Mouse (Mus musculus) hindbrain, embryonic 11.5 days (tissue): ENCODE measurements around the gene Zfp980. TPM values are rescaled to one million over a fixed set of nuclear protein-coding genes. Genes with fewer than 3 reads are reported as not detected.
A peak's percentile ranks its signal among the peaks of the same experiment; 100 is the strongest.
"Not testable (repeated sequence)": the region's sequence is repeated elsewhere in the genome, so short reads cannot be mapped to it uniquely, and the experiment has no call there.

Source experiments
- ATAC-seq: fragments of 200-750 bp; cut with Nextera tagmentation; 2 replicates; pipeline ENCODE4 v1.8.0; 2017; ENCODE audit warnings: mild to moderate bottlenecking, moderate TSS enrichment, moderate library complexity; ENCODE audit not compliant: low FRiP score
- DNase-seq: peaks from one replicate; pipeline ENCODE4 v3.0.0-alpha.2; 2015; ENCODE audit warnings: low spot score
- H3K27ac ChIP-seq: fragments of 300-500 bp; sonication (generic); 2 replicates; pipeline ENCODE4 v1.5.1; 2014; ENCODE audit warnings: mild to moderate bottlenecking, low read depth, low read length
- H3K27me3 ChIP-seq: fragments of 300-500 bp; sonication (generic); 2 replicates; pipeline ENCODE4 v1.6.1; 2014; ENCODE audit warnings: mild to moderate bottlenecking, low read length, moderate library complexity, mixed read lengths; ENCODE audit not compliant: control insufficient read depth, insufficient read depth
- H3K36me3 ChIP-seq: fragments of 300-500 bp; sonication (generic); 2 replicates; pipeline ENCODE4 v1.6.1; 2014; ENCODE audit warnings: mild to moderate bottlenecking, low read length, moderate library complexity, mixed read lengths; ENCODE audit not compliant: control insufficient read depth, insufficient read depth
- H3K4me1 ChIP-seq: fragments of 300-500 bp; sonication (generic); replicated peaks from 2 replicates; pipeline ENCODE4 v1.6.1; 2014; ENCODE audit warnings: low read length, mixed read lengths; ENCODE audit not compliant: control insufficient read depth, insufficient read depth
- H3K4me2 ChIP-seq: fragments of 300-500 bp; sonication (generic); replicated peaks from 2 replicates; pipeline ENCODE4 v1.6.1; 2014; ENCODE audit warnings: mild to moderate bottlenecking, low read depth, low read length
- H3K4me3 ChIP-seq: fragments of 300-500 bp; sonication (generic); 2 replicates; pipeline ENCODE4 v1.5.1; 2014; ENCODE audit warnings: low read depth, low read length
- H3K9ac ChIP-seq: fragments of 300-500 bp; sonication (generic); 2 replicates; pipeline ENCODE4 v1.6.1; 2014; ENCODE audit warnings: low read depth, low read length
- H3K9me3 ChIP-seq: fragments of 300-500 bp; sonication (generic); 2 replicates; pipeline ENCODE4 v1.6.1; 2016; ENCODE audit warnings: low read length; ENCODE audit not compliant: control insufficient read depth
- WGBS: fragments of 180-500 bp; shearing (Covaris S2); extraction: QIAGEN DNeasy Blood & Tissue Kit; methylation state at CpG from one replicate; pipeline ENCODE4 v1.1.7; 2014; 5-methylcytosine and 5-hydroxymethylcytosine counted together
- polyA plus RNA-seq: library from polyadenylated mRNA; unstranded; fragments of >200 nt; fragmentation: Nextera tagmentation; extraction: Ambion mirVana; gene quantifications from 2 replicates; pipeline ENCODE4 v1.2.1, GENCODE M21; 2014

Zfp980 gene
- not detected in 2 replicates for polyA plus RNA-seq

DNA sequence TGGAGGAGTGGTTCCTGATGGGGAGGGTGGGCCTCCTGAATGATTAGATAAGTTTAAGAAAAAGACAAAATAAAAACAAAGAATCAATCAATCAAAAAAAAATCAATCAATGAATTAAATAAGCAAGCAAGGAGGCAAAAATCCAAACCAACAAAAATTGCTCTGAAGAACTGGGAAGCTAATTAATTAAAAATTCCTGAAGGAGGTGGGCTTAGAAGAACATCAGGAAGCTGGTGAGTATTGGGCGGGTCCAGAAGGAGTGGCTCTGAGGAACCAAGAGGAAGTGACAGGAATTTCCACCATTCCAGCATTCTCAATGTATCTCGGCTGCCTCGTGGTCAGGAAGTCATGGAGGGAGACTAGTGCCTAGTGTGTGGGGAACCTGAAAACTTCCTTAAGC is at the start of gene Zfp980:
Gene Zfp980 (plus strand): TSS at position 301 of the 400 bp plus-strand sequence.
- DNase-seq, result not testable (repeated sequence)

DNA sequence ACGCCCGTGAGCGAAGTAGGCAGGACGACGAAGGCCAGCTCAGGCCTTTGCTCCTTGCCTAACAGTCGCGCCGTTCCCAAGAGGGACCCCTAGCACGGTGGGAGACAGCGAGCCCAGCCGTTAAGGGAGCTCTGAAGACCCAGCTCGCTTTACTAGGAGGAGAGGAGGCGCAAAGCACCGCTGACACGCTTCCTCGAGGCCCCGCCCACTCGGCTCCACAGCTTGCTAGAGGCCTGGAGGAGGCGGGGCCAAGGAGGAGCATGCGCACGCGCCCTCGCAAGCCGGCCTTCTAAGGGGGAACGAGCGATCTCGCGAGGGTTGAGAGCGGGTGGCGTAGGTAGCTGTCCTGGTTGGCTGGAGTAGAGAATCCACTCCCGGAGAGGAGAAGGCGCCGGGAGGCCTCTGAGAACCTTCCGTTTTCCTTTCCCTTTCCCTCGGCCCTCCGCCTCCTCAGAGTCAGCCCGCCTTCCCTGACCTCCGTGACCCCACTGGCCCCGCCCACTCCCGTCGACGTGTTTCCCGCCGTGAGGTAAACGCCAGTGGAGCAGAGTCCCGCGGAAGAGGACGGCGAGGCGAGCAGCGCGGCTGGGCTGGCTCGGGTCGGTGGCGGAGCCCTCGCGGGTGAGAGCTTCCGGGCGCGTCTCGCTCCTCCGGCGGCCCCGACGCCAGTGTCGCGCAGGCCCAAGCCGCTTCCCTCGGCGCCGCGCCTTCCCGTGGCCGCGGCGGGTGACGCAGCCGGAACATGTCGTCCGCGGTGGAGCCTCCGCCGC is 29.9 kb upstream of the Zfp980 start:
- WGBS, result 27% methylated on average over 64 of the region's 83 CpGs
- not testable (repeated sequence) for H3K27me3 ChIP-seq, H3K9ac ChIP-seq, H3K27ac ChIP-seq, H3K4me1 ChIP-seq, H3K4me3 ChIP-seq, ATAC-seq, H3K9me3 ChIP-seq, H3K4me2 ChIP-seq, H3K36me3 ChIP-seq
- peak; percentile 2 for DNase-seq

More for the DNA sequence above, at the start of gene Zfp980:
- H3K27ac ChIP-seq, H3K36me3 ChIP-seq, H3K9me3 ChIP-seq, H3K4me1 ChIP-seq, H3K4me2 ChIP-seq, H3K9ac ChIP-seq, H3K27me3 ChIP-seq, H3K4me3 ChIP-seq, ATAC-seq: not testable (repeated sequence)
- 72% methylated on average over 3 of the region's 3 CpGs for WGBS

DNA sequence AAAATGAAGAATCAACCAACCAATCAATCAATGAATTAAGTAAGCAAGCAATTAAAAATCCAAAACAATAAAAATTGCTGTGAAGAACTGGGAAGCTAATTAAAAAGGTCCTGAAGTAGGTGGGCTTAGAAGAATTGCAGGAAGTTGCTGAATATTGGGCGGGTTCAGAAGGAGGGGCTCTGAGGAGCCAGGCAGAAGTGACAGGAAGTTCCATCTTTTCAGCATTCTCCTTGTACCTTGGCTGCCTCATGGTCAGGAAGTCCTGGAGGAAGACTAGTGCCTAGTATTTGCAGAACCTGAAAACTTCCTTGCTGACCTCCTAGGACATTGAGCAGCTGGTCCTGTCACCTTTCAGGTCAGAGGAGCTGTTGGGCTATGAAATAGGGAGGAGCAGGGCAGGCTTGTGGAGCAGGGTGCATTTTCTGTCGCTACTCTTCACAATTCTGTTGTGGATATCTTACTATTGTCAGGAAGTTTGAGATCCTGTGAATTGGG is 3.8 kb downstream of the Zfp980 start:
- not testable (repeated sequence) for H3K9me3 ChIP-seq, H3K27ac ChIP-seq, H3K36me3 ChIP-seq, H3K4me3 ChIP-seq, H3K4me2 ChIP-seq, DNase-seq, ATAC-seq, H3K9ac ChIP-seq, H3K4me1 ChIP-seq, H3K27me3 ChIP-seq
- 73% methylated on average over 2 of the region's 2 CpGs for WGBS

DNA sequence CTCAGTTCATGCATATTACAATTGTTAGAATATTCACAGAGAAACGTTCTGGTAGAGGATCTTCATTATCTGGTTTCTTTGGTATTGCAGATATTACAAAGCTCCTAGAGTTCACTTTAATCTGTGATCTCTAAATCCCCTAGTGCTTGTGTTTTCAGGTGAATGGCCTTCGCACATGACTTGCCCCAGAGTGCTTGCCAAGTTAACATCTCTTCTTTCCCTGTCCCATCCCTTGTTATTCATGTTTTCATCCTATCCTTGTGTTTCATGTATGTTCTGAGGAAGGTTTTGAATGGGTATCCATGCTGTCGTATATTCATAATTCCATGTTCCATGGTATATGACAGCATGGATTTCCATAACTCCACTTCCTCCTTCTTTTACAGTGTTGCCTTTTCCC is 9.7 kb downstream of the Zfp980 start:
- H3K27me3 ChIP-seq, H3K4me1 ChIP-seq, H3K4me2 ChIP-seq, H3K4me3 ChIP-seq, H3K9ac ChIP-seq, H3K27ac ChIP-seq, H3K36me3 ChIP-seq, H3K9me3 ChIP-seq: not testable (repeated sequence)
- WGBS, result 88% methylated on average over 3 of the region's 3 CpGs
- ATAC-seq, result peak; percentile 47; the same call in 1 of the 2 replicates
- peak; percentile 4 for DNase-seq

DNA sequence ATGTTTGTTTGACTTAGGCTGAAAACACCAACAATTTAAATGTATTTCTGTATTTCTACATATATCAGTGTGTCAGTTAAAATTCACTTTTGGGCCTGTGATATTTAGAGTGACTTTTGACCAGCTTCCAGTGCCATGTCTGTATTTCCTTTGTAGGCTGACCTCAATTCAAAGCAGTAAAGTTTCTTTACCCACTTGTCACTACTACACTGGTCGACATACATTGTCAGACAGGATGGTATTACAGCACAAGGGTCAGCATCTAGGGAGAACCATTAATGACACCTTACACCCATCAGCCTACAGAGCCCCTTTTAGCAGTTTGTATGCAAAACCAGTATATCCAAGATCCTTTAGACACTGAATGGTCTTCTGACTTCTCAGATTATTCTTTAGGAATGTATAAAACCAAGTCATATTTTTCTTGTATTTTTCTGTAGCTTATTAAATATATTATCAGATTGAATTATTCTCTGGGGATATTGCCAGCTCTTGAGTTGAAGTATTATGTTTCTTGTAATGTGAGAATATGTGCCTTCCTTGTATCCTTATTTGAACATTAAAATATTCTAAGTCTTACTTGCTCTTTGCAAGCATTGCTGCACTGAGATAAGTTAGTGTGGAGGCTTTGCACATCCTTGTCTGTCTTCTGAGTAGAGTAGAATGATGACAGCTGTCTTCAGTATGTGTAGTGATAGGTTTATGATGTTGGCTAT is 10.3 kb downstream of the Zfp980 start:
- H3K4me1 ChIP-seq, result not testable (repeated sequence)

DNA sequence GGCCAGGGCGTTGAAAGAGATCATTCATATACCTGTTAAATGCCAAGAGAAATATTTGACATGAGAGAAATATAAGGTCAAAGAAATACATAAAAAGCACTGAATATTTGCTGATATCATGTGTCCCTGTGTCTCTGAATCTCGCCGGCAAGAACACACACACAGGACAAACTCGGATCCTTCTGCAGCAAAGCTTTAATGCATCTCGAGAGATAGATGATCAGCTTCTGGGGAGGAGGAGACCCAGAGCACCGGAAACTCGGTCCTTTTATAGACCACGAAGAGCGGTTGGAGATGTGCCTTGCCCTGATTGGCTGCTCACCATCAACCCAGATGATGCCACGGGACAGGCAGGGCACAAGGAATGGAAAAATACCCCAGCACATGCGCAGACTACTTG is 11.5 kb downstream of the Zfp980 start:
- 88% methylated on average over 7 of the region's 11 CpGs for WGBS
- not testable (repeated sequence) for H3K9ac ChIP-seq, H3K36me3 ChIP-seq, H3K4me2 ChIP-seq, H3K27ac ChIP-seq, H3K4me3 ChIP-seq, H3K9me3 ChIP-seq, DNase-seq, H3K4me1 ChIP-seq, H3K27me3 ChIP-seq
- ATAC-seq, result peak; percentile 57; the same call in 1 of the 2 replicates

More for the DNA sequence above, 10.3 kb downstream of the Zfp980 start:
- peak; percentile 60 for ATAC-seq
- not testable (repeated sequence) for H3K4me3 ChIP-seq, DNase-seq, H3K9ac ChIP-seq, H3K27me3 ChIP-seq, H3K4me2 ChIP-seq, H3K9me3 ChIP-seq, H3K27ac ChIP-seq, H3K36me3 ChIP-seq
- WGBS, result 14% methylated on average over 1 of the region's 1 CpGs

DNA sequence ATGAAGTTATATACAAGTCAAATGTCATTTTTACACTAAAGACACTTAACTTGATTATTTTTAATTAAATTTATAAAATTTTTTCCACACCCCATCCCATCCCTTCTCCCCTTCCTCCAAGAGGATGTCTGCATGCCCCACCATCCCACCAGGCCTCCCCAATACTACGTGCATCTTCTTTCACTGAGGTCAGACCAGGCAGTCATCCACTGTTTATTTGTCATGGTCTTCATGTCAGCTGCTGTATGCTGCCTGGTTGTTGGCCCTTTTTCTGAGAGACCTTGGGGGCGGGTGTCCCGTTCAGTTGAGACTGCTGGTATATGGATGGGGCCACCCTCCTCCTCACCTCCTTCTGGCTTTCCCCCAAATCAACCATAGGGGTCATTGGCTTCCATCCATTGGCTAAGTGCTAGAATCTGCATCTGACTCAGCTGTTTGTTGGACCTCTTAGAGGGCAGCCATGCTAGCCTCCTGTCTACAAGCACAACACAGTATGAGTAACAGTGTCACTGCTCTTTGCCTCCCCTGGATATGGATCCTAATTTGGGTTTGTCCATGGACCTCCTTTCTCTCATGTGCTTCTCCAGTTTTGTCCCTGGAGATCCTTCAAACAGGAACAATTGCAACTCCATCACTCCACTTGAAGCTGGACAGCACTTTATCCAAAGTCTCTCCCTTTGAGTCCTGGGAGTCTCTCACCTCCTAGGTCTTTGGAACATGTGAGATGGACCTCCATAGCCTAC is 12.7 kb downstream of the Zfp980 start:
- ATAC-seq, result peak; percentile 70
- 85% methylated on average over 3 of the region's 3 CpGs for WGBS
- H3K9ac ChIP-seq, result not testable (repeated sequence)

DNA sequence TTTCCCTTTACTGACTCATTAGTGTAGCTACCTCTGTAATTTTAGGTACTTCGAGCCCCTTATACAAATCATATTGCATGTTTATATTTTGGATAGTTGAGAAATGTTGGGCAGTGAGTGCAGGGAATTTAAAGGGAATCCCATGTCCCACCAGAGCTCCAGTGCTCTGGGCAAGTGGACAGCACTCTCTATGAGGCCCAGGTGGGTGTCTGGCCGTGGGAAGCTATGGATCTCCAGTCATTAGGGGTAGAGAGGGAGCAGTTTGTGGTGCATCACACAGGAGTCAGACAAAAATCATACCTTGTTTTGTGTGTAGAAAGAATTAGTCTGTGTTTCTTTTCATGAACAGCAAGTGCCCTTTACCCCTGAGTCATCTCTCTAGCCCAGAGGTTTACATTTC is 15.6 kb downstream of the Zfp980 start:
- not testable (repeated sequence) for H3K27ac ChIP-seq, DNase-seq, H3K36me3 ChIP-seq, H3K9ac ChIP-seq, H3K4me2 ChIP-seq, H3K4me1 ChIP-seq, ATAC-seq, H3K27me3 ChIP-seq, H3K9me3 ChIP-seq, H3K4me3 ChIP-seq
- WGBS, result 59% methylated on average over 2 of the region's 2 CpGs

More for the DNA sequence above, 12.7 kb downstream of the Zfp980 start:
- not testable (repeated sequence) for H3K9me3 ChIP-seq, H3K27me3 ChIP-seq, H3K36me3 ChIP-seq, H3K4me3 ChIP-seq, H3K27ac ChIP-seq, H3K4me1 ChIP-seq, H3K4me2 ChIP-seq, DNase-seq
